Mouse (Mus musculus) forebrain, embryonic 15.5 days (tissue): ENCODE results near the gene Gnas. TPM values are rescaled to one million over a fixed set of nuclear protein-coding genes. Genes with fewer than 3 reads are reported as not detected.

Experiments
- ATAC-seq: fragments of 200-750 bp; cut with Nextera tagmentation; replicated peaks from 2 replicates; pipeline ENCODE4 v1.8.0; 2017; ENCODE audit warnings: mild to moderate bottlenecking, moderate TSS enrichment, moderate library complexity
- H3K27ac ChIP-seq: fragments of 300-500 bp; sonication (generic); replicated peaks from 2 replicates; pipeline ENCODE4 v1.5.1; 2015; ENCODE audit warnings: mild to moderate bottlenecking, inconsistent platforms
- H3K27me3 ChIP-seq: fragments of 300-500 bp; sonication (generic); 2 replicates; pipeline ENCODE4 v1.6.1; 2015; ENCODE audit warnings: inconsistent platforms
- H3K36me3 ChIP-seq: fragments of 300-500 bp; sonication (generic); 2 replicates; pipeline ENCODE4 v1.6.1; 2015; ENCODE audit warnings: mild to moderate bottlenecking, inconsistent platforms
- H3K4me1 ChIP-seq: fragments of 300-500 bp; sonication (generic); 2 replicates; pipeline ENCODE4 v1.6.1; 2015; ENCODE audit warnings: inconsistent platforms
- H3K4me2 ChIP-seq: fragments of 300-500 bp; sonication (generic); replicated peaks from 2 replicates; pipeline ENCODE4 v1.6.1; 2015; ENCODE audit warnings: mild to moderate bottlenecking, inconsistent platforms
- H3K4me3 ChIP-seq: fragments of 300-500 bp; sonication (generic); 2 replicates; pipeline ENCODE4 v1.5.1; 2015; ENCODE audit warnings: mild to moderate bottlenecking, inconsistent platforms
- H3K9ac ChIP-seq: fragments of 300-500 bp; sonication (generic); replicated peaks from 2 replicates; pipeline ENCODE4 v1.6.1; 2015; ENCODE audit warnings: mild to moderate bottlenecking, inconsistent platforms
- H3K9me3 ChIP-seq: fragments of 300-500 bp; sonication (generic); 2 replicates; pipeline ENCODE4 v1.6.1; 2016; ENCODE audit warnings: inconsistent platforms
- WGBS: fragments of 180-500 bp; shearing (Covaris S2); methylation state at CpG from one replicate; pipeline ENCODE4 v1.1.7; 2015; ENCODE audit warnings: mixed read lengths; 5-methylcytosine and 5-hydroxymethylcytosine counted together
- polyA plus RNA-seq: library from polyadenylated mRNA; unstranded; fragments of >200 nt; fragmentation: Nextera tagmentation; extraction: Ambion mirVana; gene quantifications from 2 replicates; pipeline ENCODE4 v1.2.1, GENCODE M21; 2015

Gene Gnas
- polyA plus RNA-seq, 1 experiment from 2014 or later: 1,250 TPM

- Histone ChIP-seq H3K4me3 (no peak overlapping the region), H3K4me1 (no peaks in the 10 kb centered on the region), H3K27me3 (no peaks in the 10 kb centered on the region), H3K27ac (no peak overlapping the region), H3K9ac (no peak overlapping the region), H3K36me3 (peaks cover 3% of the 10 kb centered on the region; the same call in 1 of the 2 replicates), H3K9me3 (no peaks in the 10 kb centered on the region), H3K4me2 (no peak overlapping the region)
- ATAC-seq: no peak
- 88% methylated on average over 2 of the region's 2 CpGs for WGBS
Observed at GRCm38 (mm10) chr2:174273961-174274360, 10.2 kb upstream of the Gnas start.

GRCm38 (mm10) chr2:174279771-174280170 lies 4.3 kb upstream of the Gnas start:
- H3K36me3 ChIP-seq: peaks cover 22% of the 10 kb centered on the region
- ATAC-seq: no peak
- no peak overlapping the region for H3K4me3 ChIP-seq
- H3K27me3 ChIP-seq: peaks cover 8% of the 10 kb centered on the region
- no peak overlapping the region for H3K27ac ChIP-seq
- H3K9ac ChIP-seq: no peak overlapping the region
- peaks cover 8% of the 10 kb centered on the region for H3K4me1 ChIP-seq
- peaks cover 4% of the 10 kb centered on the region; the same call in 1 of the 2 replicates for H3K9me3 ChIP-seq
- WGBS: 61% methylated on average over 8 of the region's 8 CpGs
- no peak overlapping the region for H3K4me2 ChIP-seq

GRCm38 (mm10) chr2:174283341-174283740 lies 779 bp upstream of the Gnas start:
- H3K4me3 ChIP-seq: peak overlapping the region; percentile 13; the same call in 1 of the 2 replicates
- peaks cover 15% of the 10 kb centered on the region; the same call in 1 of the 2 replicates for H3K9me3 ChIP-seq
- 43% methylated on average over 11 of the region's 11 CpGs for whole genome bisulfite sequencing
- peaks cover 38% of the 10 kb centered on the region for H3K27me3 ChIP-seq
- peak overlapping the region; percentile 36 for H3K4me2 ChIP-seq
- no peak overlapping the region for H3K9ac ChIP-seq
- H3K4me1 ChIP-seq: peaks cover 9% of the 10 kb centered on the region
- ATAC-seq: no peak
- peaks cover 41% of the 10 kb centered on the region for H3K36me3 ChIP-seq
- H3K27ac ChIP-seq: no peak overlapping the region

GRCm38 (mm10) chr2:174284807-174285457 lies 812 bp downstream of the Gnas start:
- H3K4me2 ChIP-seq: peak overlapping the region; percentile 36
- ATAC-seq: 0 out of 2 replicates have a peak, but pooled peaks have one; percentile 39
- peaks cover 38% of the 10 kb centered on the region for H3K27me3 ChIP-seq
- WGBS: 50% methylated on average over 58 of the region's 58 CpGs
- peaks cover 10% of the 10 kb centered on the region for H3K4me1 ChIP-seq
- H3K9ac ChIP-seq: no peak overlapping the region
- peaks cover 41% of the 10 kb centered on the region for H3K36me3 ChIP-seq
- H3K4me3 ChIP-seq: peak overlapping the region; percentile 25
- H3K9me3 ChIP-seq: peaks cover 15% of the 10 kb centered on the region; the same call in 1 of the 2 replicates
- H3K27ac ChIP-seq: no peak overlapping the region

GRCm38 (mm10) chr2:174285921-174286470 lies 1.9 kb downstream of the Gnas start:
- Histone ChIP-seq H3K27me3 (peaks cover 38% of the 10 kb centered on the region), H3K27ac (no peak overlapping the region), H3K9me3 (peaks cover 15% of the 10 kb centered on the region; the same call in 1 of the 2 replicates), H3K4me2 (no peak overlapping the region), H3K4me1 (peaks cover 20% of the 10 kb centered on the region), H3K4me3 (peak overlapping the region; percentile 25; the same call in 1 of the 2 replicates), H3K36me3 (peaks cover 40% of the 10 kb centered on the region), H3K9ac (no peak overlapping the region)
- 50% methylated on average over 34 of the region's 34 CpGs for WGBS
- no peak for ATAC-seq

GRCm38 (mm10) chr2:174287921-174288320 lies 3.8 kb downstream of the Gnas start:
- H3K27me3 ChIP-seq: peaks cover 38% of the 10 kb centered on the region
- peaks cover 38% of the 10 kb centered on the region for H3K4me1 ChIP-seq
- WGBS: 22% methylated on average over 7 of the region's 7 CpGs

GRCm38 (mm10) chr2:174288673-174289430 lies 4.7 kb downstream of the Gnas start:
- Histone ChIP-seq H3K27me3 (peaks cover 38% of the 10 kb centered on the region), H3K4me2 (no peak overlapping the region), H3K36me3 (peaks cover 28% of the 10 kb centered on the region), H3K27ac (no peak overlapping the region), H3K9ac (no peak overlapping the region), H3K9me3 (peaks cover 15% of the 10 kb centered on the region; the same call in 1 of the 2 replicates), H3K4me3 (no peak overlapping the region), H3K4me1 (peaks cover 45% of the 10 kb centered on the region)
- ATAC-seq: no peak
- 32% methylated on average over 12 of the region's 12 CpGs for WGBS

More at GRCm38 (mm10) chr2:174287921-174288320, 3.8 kb downstream of the Gnas start:
- ATAC-seq: no peak
- Histone ChIP-seq H3K9me3 (peaks cover 15% of the 10 kb centered on the region; the same call in 1 of the 2 replicates), H3K4me2 (no peak overlapping the region), H3K36me3 (peaks cover 35% of the 10 kb centered on the region), H3K9ac (no peak overlapping the region), H3K27ac (no peak overlapping the region), H3K4me3 (no peak overlapping the region)

GRCm38 (mm10) chr2:174291029-174291661 lies 7.0 kb downstream of the Gnas start:
- ATAC-seq: no peak
- WGBS: 24% methylated on average over 8 of the region's 8 CpGs
- H3K9ac ChIP-seq: peak overlapping the region; percentile 31
- peaks cover 5% of the 10 kb centered on the region for H3K36me3 ChIP-seq
- no peak overlapping the region; the same call in 1 of the 2 replicates for H3K27ac ChIP-seq
- peak overlapping the region; percentile 61 for H3K4me2 ChIP-seq
- H3K4me3 ChIP-seq: peak overlapping the region; percentile 38
- H3K9me3 ChIP-seq: no peaks in the 10 kb centered on the region; the same call in none of the 2 replicates
- H3K27me3 ChIP-seq: peaks cover 16% of the 10 kb centered on the region
- peaks cover 40% of the 10 kb centered on the region for H3K4me1 ChIP-seq

GRCm38 (mm10) chr2:174291662-174292030 lies 7.5 kb downstream of the Gnas start:
- WGBS: 5% methylated on average over 2 of the region's 2 CpGs

GRCm38 (mm10) chr2:174294457-174294856 lies 10.3 kb downstream of the Gnas start:
- ATAC-seq: 0 out of 2 replicates have a peak, but pooled peaks have one; percentile 14
- peaks cover 4% of the 10 kb centered on the region for H3K9me3 ChIP-seq
- peak overlapping the region; percentile 62 for H3K4me2 ChIP-seq
- H3K36me3 ChIP-seq: no peaks in the 10 kb centered on the region
- H3K4me3 ChIP-seq: peak overlapping the region; percentile 67
- peak overlapping the region; percentile 89 for H3K27ac ChIP-seq
- WGBS: 49% methylated on average over 8 of the region's 8 CpGs
- peak overlapping the region; percentile 74 for H3K9ac ChIP-seq
- peaks cover 24% of the 10 kb centered on the region for H3K27me3 ChIP-seq
- peaks cover 59% of the 10 kb centered on the region for H3K4me1 ChIP-seq

More at GRCm38 (mm10) chr2:174291662-174292030, 7.5 kb downstream of the Gnas start:
- Histone ChIP-seq H3K4me3 (peak overlapping the region; percentile 38), H3K4me1 (peaks cover 44% of the 10 kb centered on the region), H3K9ac (peak overlapping the region; percentile 31), H3K4me2 (peak overlapping the region; percentile 61), H3K27me3 (peaks cover 12% of the 10 kb centered on the region), H3K36me3 (no peaks in the 10 kb centered on the region; the same call in 1 of the 2 replicates), H3K9me3 (no peaks in the 10 kb centered on the region; the same call in none of the 2 replicates), H3K27ac (no peak overlapping the region; the same call in 1 of the 2 replicates)
- no peak for ATAC-seq

GRCm38 (mm10) chr2:174295175-174295899 lies 11.2 kb downstream of the Gnas start:
- peaks cover 9% of the 10 kb centered on the region for H3K9me3 ChIP-seq

More at GRCm38 (mm10) chr2:174295175-174295899, 11.2 kb downstream of the Gnas start:
- 53% methylated on average over 36 of the region's 36 CpGs for WGBS
- no peaks in the 10 kb centered on the region for H3K36me3 ChIP-seq
- peak overlapping the region; percentile 62 for H3K4me2 ChIP-seq
- peak overlapping the region; percentile 89 for H3K27ac ChIP-seq
- H3K4me3 ChIP-seq: peak overlapping the region; percentile 67
- peaks cover 32% of the 10 kb centered on the region for H3K27me3 ChIP-seq
- H3K4me1 ChIP-seq: peaks cover 63% of the 10 kb centered on the region
- H3K9ac ChIP-seq: peak overlapping the region; percentile 74
- peak; percentile 90 for ATAC-seq
